Mouse (Mus musculus): ENCODE measurements at regions not wholly inside any gene's neighbourhood (a gene's known extent, or its start where the extent isn't known, plus 50 kb on each side); places are given as distances from the start of the nearest gene placed in this dataset.

- TF ChIP-seq ZMIZ1 (IDR thresholded peaks at IDR 0.05; ENCODE audit: low read depth, low read length): no peak
- no peak for TF ChIP-seq SIN3A (IDR thresholded peaks at IDR 0.05; ENCODE audit: low read length)
- TF ChIP-seq POLR2A (IDR thresholded peaks at IDR 0.05; ENCODE audit: control insufficient read depth in 1 of 2, insufficient read depth in 1 of 2, low read depth in 1 of 2, low read length in 2 of 2, poor library complexity in 1 of 2): no peak
- TF ChIP-seq RCOR1 (IDR thresholded peaks at IDR 0.05; ENCODE audit: low read depth, low read length): no peak
- no peak for TF ChIP-seq POLR2AphosphoS2 (IDR thresholded peaks at IDR 0.05; ENCODE audit: low read length)
- no peak for TF ChIP-seq GATA1 (IDR thresholded peaks at IDR 0.05; ENCODE audit: low read depth, low read length)
- no peak for TF ChIP-seq CTCF (IDR thresholded peaks at IDR 0.05 in 2 of 3, conservative IDR thresholded peaks at IDR 0.05 in 1 of 3; ENCODE audit: control insufficient read depth in 1 of 3, insufficient read depth in 1 of 3, low read depth in 2 of 3, low read length in 3 of 3, poor library complexity in 1 of 3, severe bottlenecking in 1 of 3)
- TF ChIP-seq POLR2AphosphoS5 (IDR thresholded peaks at IDR 0.05; ENCODE audit: borderline replicate concordance, low read depth, low read length): no peak
- no peak for TF ChIP-seq EP300 (IDR thresholded peaks at IDR 0.05; ENCODE audit: low read depth in 1 of 2, low read length in 2 of 2)
These were observed 162.9 kb downstream of the Cetn3 start for GRCm38 (mm10) chr13:81945741-81946140.

Measured in MEL (cell line).